ENCODE assay signal across 9 mouse cellular contexts in the genomic region with DNA sequence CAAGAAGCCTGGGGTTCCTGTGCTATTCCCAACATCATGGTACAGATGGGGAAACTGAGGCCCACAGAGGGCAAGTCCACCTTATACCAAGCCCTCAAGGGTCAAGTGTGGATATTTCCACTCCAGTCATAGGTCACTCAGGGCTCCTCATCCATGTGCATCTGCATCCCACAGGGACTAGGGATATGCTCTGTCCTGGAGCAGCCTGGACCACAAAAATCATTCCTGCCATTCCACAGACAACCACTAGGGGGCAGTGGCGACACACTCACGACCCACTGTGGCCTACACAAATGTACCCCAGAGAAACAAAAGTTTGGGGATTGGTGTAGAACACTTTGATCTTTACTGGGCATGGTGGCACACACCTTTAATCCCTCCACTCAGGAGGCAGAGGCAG. TPM values are rescaled to one million over a fixed set of nuclear protein-coding genes. Genes with fewer than 3 reads are reported as not detected.
DNase-seq lines count a peak whose midpoint lies in the region; ATAC-seq and TF ChIP-seq lines count a peak whose summit lies in the region.
"Had no signal": no experiment of that assay in that cellular context is flagged by ENCODE, and none has a peak within 500 bp of the region (broad histone marks: within the 10 kb centered on the region; RNA-seq: fewer than 3 reads in every experiment).

No protein-coding gene starts in this region.

- in situ Hi-C loops in ES-E14 (cut with MboI; ENCODE audit: low sequenced_read_pairs in 2 of 2, unreplicated experiment in 2 of 2): no loop called here

- peak; percentile 14; the same call in 1 of the 2 replicates for ATAC-seq in neural tube, embryonic 14.5 days (ENCODE audit: low read depth)

- peak; percentile 59 for DNase-seq in layer of hippocampus, adult 11-12 months (ENCODE audit: low spot score)
- DNase-seq in layer of hippocampus, adult 9-10 months (ENCODE audit: low spot score): no peak
- DNase-seq in ES-E14 (ENCODE audit: low read depth, low spot score): peak; percentile 53
- DNase-seq in c-Kit-positive CD71-positive TER-119-negative erythroid progenitor cells, embryonic 14.5 days (ENCODE audit: low read depth): peak; percentile 40
- peak; percentile 58 to 60 for DNase-seq in frontal cortex, postnatal 36 days (ENCODE audit: low spot score in 2 of 2)
- peak; percentile 41 for DNase-seq in left cerebral cortex, postnatal 4 days
- DNase-seq in urinary bladder, postnatal 10 days (ENCODE audit: low spot score): no peak

- no peaks in the 10 kb centered on the region for H3K36me3 ChIP-seq in ES-E14 (ENCODE audit: control insufficient read depth, insufficient read depth, low read length, poor library complexity, severe bottlenecking)
- H3K36me3 ChIP-seq in neural tube, embryonic 14.5 days (ENCODE audit: control insufficient read depth, insufficient read depth, low read length): no peaks in the 10 kb centered on the region

- H3K9ac ChIP-seq in ES-E14 (ENCODE audit: insufficient read depth, low read depth, low read length, poor library complexity, severe bottlenecking): no peak overlapping the region
- H3K9ac ChIP-seq in neural tube, embryonic 14.5 days (replicated peaks; ENCODE audit: low read depth, low read length): no peak overlapping the region

- H3K9me3 ChIP-seq in ES-E14 (ENCODE audit: control insufficient read depth, insufficient read depth, low read depth, low read length): no peaks in the 10 kb centered on the region
- no peaks in the 10 kb centered on the region for H3K9me3 ChIP-seq in neural tube, embryonic 14.5 days (ENCODE audit: control insufficient read depth, low read length)

- intact Hi-C loops in left cerebral cortex, postnatal 4 days (cut with DNase I): no loop called here

- H3K27ac ChIP-seq in ES-E14 (ENCODE audit: insufficient read depth, low read depth, low read length, poor library complexity, severe bottlenecking): no peak overlapping the region
- H3K27ac ChIP-seq in neural tube, embryonic 14.5 days (ENCODE audit: low read depth, low read length): no peak overlapping the region

- no peak overlapping the region for H3K4me3 ChIP-seq in ES-E14 (ENCODE audit: insufficient read depth in 1 of 2, low read depth in 1 of 2, low read length in 2 of 2, poor library complexity in 1 of 2, severe bottlenecking in 1 of 2)
- no peak overlapping the region for H3K4me3 ChIP-seq in neural tube, embryonic 14.5 days (ENCODE audit: low read depth, low read length)

- H3K4me2 ChIP-seq in neural tube, embryonic 14.5 days (ENCODE audit: low read depth, low read length): no peak overlapping the region

- peaks cover 0 to 13% of the 10 kb centered on the region in 2 experiments; a peak in 2 of 4 replicates for H3K4me1 ChIP-seq in ES-E14 (ENCODE audit: control insufficient read depth in 2 of 2, insufficient read depth in 2 of 2, low read length in 2 of 2, poor library complexity in 1 of 2)
- no peaks in the 10 kb centered on the region for H3K4me1 ChIP-seq in neural tube, embryonic 14.5 days (ENCODE audit: control insufficient read depth, insufficient read depth, low read length)

- WGBS in neural tube, embryonic 14.5 days: 2% methylated on average over 2 of the region's 2 CpGs

- no peaks in the 10 kb centered on the region for H3K27me3 ChIP-seq in neural tube, embryonic 14.5 days (ENCODE audit: control insufficient read depth, insufficient read depth, low read length)

TF ChIP-seq in ES-E14, 5 proteins besides CTCF, POLR2A, EP300 and RAD21:
- TF ChIP-seq MAFK (IDR thresholded peaks at IDR 0.05; ENCODE audit: insufficient read depth, low read depth, low read length) (no peak), ZNF384 (IDR thresholded peaks at IDR 0.05; ENCODE audit: low read depth, low read length) (no peak), ZC3H11A (IDR thresholded peaks at IDR 0.05; ENCODE audit: borderline replicate concordance, low read depth, low read length) (no peak), CHD2 (IDR thresholded peaks at IDR 0.05; ENCODE audit: low read depth, low read length) (no peak), HCFC1 (IDR thresholded peaks at IDR 0.05; ENCODE audit: borderline replicate concordance, insufficient read depth, low read length) (no peak)
TF ChIP-seq in ES-E14: peak in this region for 0.

RNA-seq across cellular contexts. Expression of a gene that starts 13.4 kb away (rescaled TPM):
- total RNA-seq in ES-E14 (2012; rRNA removed): 0.89 TPM in 1 of 2 replicates, not detected in the other
- total RNA-seq in left cerebral cortex, postnatal 4 days (2021): not detected
- 0.86 TPM in 1 of 2 replicates, not detected in the other for polyA plus RNA-seq in neural tube, embryonic 14.5 days (2014; fragmentation: Nextera tagmentation; extraction: Ambion mirVana)

RNA-seq across cellular contexts. Expression of a gene that starts 26.4 kb away (rescaled TPM):
- total RNA-seq in ES-E14 (2012; rRNA removed): 1.7 and 2.2 TPM in 2 replicates
- total RNA-seq in left cerebral cortex, postnatal 4 days (2021): 1 to 10 TPM in 1 of 2 experiments, not detected in 1; 1.2 TPM
- 0.13 TPM in 1 of 2 replicates, not detected in the other for polyA plus RNA-seq in neural tube, embryonic 14.5 days (2014; fragmentation: Nextera tagmentation; extraction: Ambion mirVana)
- total RNA-seq: gastrocnemius, postnatal 36 days had no signal

RNA-seq across cellular contexts. Expression of a gene that starts 43.9 kb away (rescaled TPM):
- 245 and 265 TPM in 2 replicates for total RNA-seq in ES-E14 (2012; rRNA removed)
- total RNA-seq in left cerebral cortex, postnatal 4 days (2021): 100 to 1,000 TPM; 212 to 227 TPM
- 198 and 202 TPM in 2 replicates for polyA plus RNA-seq in neural tube, embryonic 14.5 days (2014; fragmentation: Nextera tagmentation; extraction: Ambion mirVana)

Comparison
In these comparisons a context has a peak if more than half of its experiments do, and no peak if none do; other contexts are left out.
1. DNase-seq: peak in layer of hippocampus, adult 11-12 months (single experiment), ES-E14 (single experiment), c-Kit-positive CD71-positive TER-119-negative erythroid progenitor cells, embryonic 14.5 days (single experiment), frontal cortex, postnatal 36 days (2 of 2) and left cerebral cortex, postnatal 4 days (single experiment); none in layer of hippocampus, adult 9-10 months (single experiment) and urinary bladder, postnatal 10 days (single experiment).